Mouse (Mus musculus): ENCODE data around the gene Cacna1d.

GRCm38 (mm10) chr14:29998747-29999474 lies 492.3 kb downstream of the Cacna1d start:
- TF ChIP-seq CTCF (IDR thresholded peaks at IDR 0.05; ENCODE audit: low read depth): no peak
- TF ChIP-seq EP300 (IDR thresholded peaks at IDR 0.05; ENCODE audit: low read depth): no peak

All from liver, postnatal 0 days (tissue).